Mouse (Mus musculus) MEL (cell line): ENCODE results near the gene Pml. TPM values are rescaled to one million over a fixed set of nuclear protein-coding genes. Genes with fewer than 3 reads are reported as not detected.

Source experiments
- DNase-seq: peaks from one replicate; pipeline ENCODE4 v3.0.0; 2011; ENCODE audit warnings: low read depth, low spot score
- H3K27ac ChIP-seq: 2 replicates; pipeline ENCODE4 v1.5.1; 2012; ENCODE audit warnings: low read depth, mild to moderate bottlenecking, control low read depth, low read length, moderate library complexity; ENCODE audit not compliant: control insufficient read depth
- H3K27me3 ChIP-seq, 2 experiments: fragments of 150-350 bp in 1 of 2; sonication (generic) in 1 of 2; 2 replicates each; pipeline ENCODE4 v1.6.1; 2012; ENCODE audit warnings: low read length in 2 of 2, mild to moderate bottlenecking in 2 of 2, improper control_type of control experiment in 1 of 2, moderate library complexity in 1 of 2; ENCODE audit not compliant: insufficient read depth in 2 of 2, control insufficient read depth in 1 of 2
- H3K36me3 ChIP-seq, 2 experiments: 2 replicates each; pipeline ENCODE4 v1.6.1; 2012 to 2014; ENCODE audit warnings: low read length in 2 of 2, improper control_type of control experiment in 1 of 2, inconsistent platforms in 1 of 2, mild to moderate bottlenecking in 1 of 2; ENCODE audit not compliant: insufficient read depth in 2 of 2, control insufficient read depth in 1 of 2
- H3K4me1 ChIP-seq, 2 experiments: fragments of 150-350 bp in 1 of 2; sonication (generic) in 1 of 2; 2 replicates each; pipeline ENCODE4 v1.6.1; 2012; ENCODE audit warnings: low read length in 2 of 2, improper control_type of control experiment in 1 of 2, mild to moderate bottlenecking in 1 of 2; ENCODE audit not compliant: insufficient read depth in 2 of 2, control insufficient read depth in 1 of 2
- H3K4me3 ChIP-seq, 2 experiments: fragments of 150-350 bp in 1 of 2; sonication (generic) in 1 of 2; 2 replicates each; pipeline ENCODE4 v1.5.1; 2012; ENCODE audit warnings: low read depth in 2 of 2, low read length in 2 of 2, mild to moderate bottlenecking in 2 of 2, moderate library complexity in 2 of 2, control low read depth in 1 of 2, improper control_type of control experiment in 1 of 2; ENCODE audit not compliant: control insufficient read depth in 1 of 2, insufficient read depth in 1 of 2
- H3K79me2 ChIP-seq: 2 replicates; pipeline ENCODE4 v1.6.1; 2012; ENCODE audit warnings: mild to moderate bottlenecking, low read length, moderate library complexity; ENCODE audit not compliant: control insufficient read depth, poor library complexity, insufficient read depth
- H3K9ac ChIP-seq: 2 replicates; pipeline ENCODE4 v1.6.1; 2012; ENCODE audit warnings: low read depth, mild to moderate bottlenecking, control low read depth, low read length, moderate library complexity; ENCODE audit not compliant: control insufficient read depth, poor library complexity, severe bottlenecking
- H3K9me3 ChIP-seq: fragments of 150-350 bp; sonication (generic); replicated peaks from 2 replicates; pipeline ENCODE4 v1.6.1; 2012; ENCODE audit warnings: mild to moderate bottlenecking, low read length, improper control_type of control experiment, moderate library complexity; ENCODE audit not compliant: insufficient read depth
- BHLHE40 ChIP-seq: IDR thresholded peaks from 2 replicates; pipeline ENCODE4 v1.6.1; 2012; ENCODE audit warnings: low read depth, mild to moderate bottlenecking, inconsistent platforms, low read length, improper control_type of control experiment, borderline replicate concordance
- CHD1 ChIP-seq: IDR thresholded peaks from 2 replicates; pipeline ENCODE4 v1.6.1; 2012; ENCODE audit warnings: low read depth, mild to moderate bottlenecking, inconsistent platforms, low read length, improper control_type of control experiment
- CTCF ChIP-seq, 3 experiments: IDR thresholded peaks in 2 of 3; conservative IDR thresholded peaks in 1 of 3; 2 replicates each; pipeline ENCODE4 v1.5.1; 2011 to 2012; ENCODE audit warnings: low read length in 3 of 3, low read depth in 2 of 3, mild to moderate bottlenecking in 2 of 3, improper control_type of control experiment in 1 of 3, inconsistent platforms in 1 of 3, mixed read lengths in 1 of 3, moderate library complexity in 1 of 3; ENCODE audit not compliant: control insufficient read depth in 1 of 3, insufficient read depth in 1 of 3, poor library complexity in 1 of 3, severe bottlenecking in 1 of 3
- ELF1 ChIP-seq: IDR thresholded peaks from 2 replicates; pipeline ENCODE4 v1.6.1; 2014; ENCODE audit warnings: low read depth, mild to moderate bottlenecking, inconsistent platforms, low read length, improper control_type of control experiment, moderate library complexity
- EP300 ChIP-seq, 2 experiments: IDR thresholded peaks; 2 replicates each; pipeline ENCODE4 v1.6.1; 2011; ENCODE audit warnings: improper control_type of control experiment in 2 of 2, low read length in 2 of 2, low read depth in 1 of 2, mild to moderate bottlenecking in 1 of 2
- ETS1 ChIP-seq: IDR thresholded peaks from 2 replicates; pipeline ENCODE4 v1.6.1; 2012; ENCODE audit warnings: low read depth, mild to moderate bottlenecking, inconsistent platforms, low read length, improper control_type of control experiment, moderate library complexity
- GABPA ChIP-seq: IDR thresholded peaks from 2 replicates; pipeline ENCODE4 v1.6.1; 2012; ENCODE audit warnings: low read depth, mild to moderate bottlenecking, inconsistent platforms, low read length, improper control_type of control experiment, moderate library complexity
- GATA1 ChIP-seq: IDR thresholded peaks from 2 replicates; pipeline ENCODE4 v1.6.1; 2011; ENCODE audit warnings: low read depth, low read length, improper control_type of control experiment
- JUND ChIP-seq: IDR thresholded peaks from 2 replicates; pipeline ENCODE4 v1.6.1; 2011; ENCODE audit warnings: low read depth, mild to moderate bottlenecking, improper control_type of control experiment, low read length
- MYB ChIP-seq: IDR thresholded peaks from 2 replicates; pipeline ENCODE4 v1.6.1; 2011; ENCODE audit warnings: mild to moderate bottlenecking, low read depth, low read length, improper control_type of control experiment
- MYC ChIP-seq: IDR thresholded peaks from 2 replicates; pipeline ENCODE4 v1.6.1; 2011; ENCODE audit warnings: low read depth, mild to moderate bottlenecking, low read length, improper control_type of control experiment, moderate library complexity
- NRF1 ChIP-seq: IDR thresholded peaks from 2 replicates; pipeline ENCODE4 v1.6.1; 2014; ENCODE audit warnings: low read depth, mild to moderate bottlenecking, inconsistent platforms, low read length, improper control_type of control experiment, moderate library complexity; ENCODE audit not compliant: poor library complexity, insufficient read depth, severe bottlenecking
- POLR2AphosphoS2 ChIP-seq: IDR thresholded peaks from 2 replicates; pipeline ENCODE4 v1.6.1; 2011; ENCODE audit warnings: low read length, improper control_type of control experiment
- POLR2AphosphoS5 ChIP-seq: IDR thresholded peaks from 2 replicates; pipeline ENCODE4 v1.6.1; 2012; ENCODE audit warnings: low read depth, borderline replicate concordance, mild to moderate bottlenecking, inconsistent platforms, low read length, moderate library complexity, mixed read lengths
- RAD21 ChIP-seq: IDR thresholded peaks from 2 replicates; pipeline ENCODE4 v1.6.1; 2011; ENCODE audit warnings: mild to moderate bottlenecking, low read depth, low read length, improper control_type of control experiment
- SIN3A ChIP-seq: IDR thresholded peaks from 2 replicates; pipeline ENCODE4 v1.6.1; 2012; ENCODE audit warnings: low read length, improper control_type of control experiment, inconsistent platforms
- SMC3 ChIP-seq: IDR thresholded peaks from 2 replicates; pipeline ENCODE4 v1.6.1; 2011; ENCODE audit warnings: low read depth, low read length, improper control_type of control experiment
- TAL1 ChIP-seq: IDR thresholded peaks from 2 replicates; pipeline ENCODE4 v1.6.1; 2012; ENCODE audit warnings: mild to moderate bottlenecking, inconsistent platforms, low read length, moderate library complexity, mixed read lengths
- UBTF ChIP-seq: IDR thresholded peaks from 2 replicates; pipeline ENCODE4 v1.6.1; 2012; ENCODE audit warnings: low read depth, mild to moderate bottlenecking, inconsistent platforms, low read length, improper control_type of control experiment, moderate library complexity, borderline replicate concordance; ENCODE audit not compliant: insufficient read depth
- ZC3H11A ChIP-seq: IDR thresholded peaks from 2 replicates; pipeline ENCODE4 v1.6.1; 2012; ENCODE audit warnings: low read depth, mild to moderate bottlenecking, inconsistent platforms, low read length, improper control_type of control experiment
- polyA plus RNA-seq, 2 experiments: library from polyadenylated mRNA; stranded (reverse) in 1 of 2; unstranded in 1 of 2; fragments of >175 nt in 1 of 2; fragments of >200 nt in 1 of 2; gene quantifications; 2 replicates each; pipeline versions ENCODE4 v1.2.1 to v1.2.4; 2012; ENCODE audit warnings: low replicate concordance in 2 of 2, low read depth in 1 of 2; ENCODE audit not compliant: insufficient read length in 2 of 2, insufficient read depth in 1 of 2, missing spikeins in 1 of 2
- total RNA-seq: library from RNA; depleted of rRNA; stranded (reverse); fragments of 300-350 nt; gene quantifications from 2 replicates; pipeline ENCODE4 v1.2.3, GENCODE M21; 2012

Pml gene
- total and polyA plus RNA-seq, 3 experiments = 25.2 to 56.6 TPM; not detected in 1

GRCm38 (mm10) chr9:58283431-58283830 lies 33.8 kb upstream of the Pml start:
- H3K27ac ChIP-seq = no peak overlapping the region
- DNase-seq = no peak
- H3K27me3 ChIP-seq = peaks cover under 1 to 8% of the 10 kb centered on the region in 2 experiments; a peak in 3 of 4 replicates

GRCm38 (mm10) chr9:58281597-58281996 lies 32.0 kb upstream of the Pml start:
- no peak overlapping the region for H3K27ac ChIP-seq
- peaks cover 5 to 7% of the 10 kb centered on the region in 2 experiments for H3K4me1 ChIP-seq
- no peak overlapping the region for H3K9ac ChIP-seq
- H3K27me3 ChIP-seq = peaks cover 0 to 5% of the 10 kb centered on the region in 2 experiments; a peak in 3 of 4 replicates
- TF ChIP-seq CTCF (IDR thresholded peaks at IDR 0.05 in 2 of 3, conservative IDR thresholded peaks at IDR 0.05 in 1 of 3; ENCODE audit: control insufficient read depth in 1 of 3, insufficient read depth in 1 of 3, low read depth in 2 of 3, low read length in 3 of 3, poor library complexity in 1 of 3, severe bottlenecking in 1 of 3) (peak; percentile 64 to 83 (median 75)), CHD1 (no peak), SMC3 (peak; percentile 76), GATA1 (no peak), RAD21 (peak; percentile 38)
- DNase-seq = peak; percentile 67
- no peaks in the 10 kb centered on the region for H3K79me2 ChIP-seq
- no peak overlapping the region for H3K4me3 ChIP-seq
- peaks cover 0 to 12% of the 10 kb centered on the region in 2 experiments; a peak in 2 of 4 replicates for H3K36me3 ChIP-seq
- H3K9me3 ChIP-seq = no peaks in the 10 kb centered on the region

More at GRCm38 (mm10) chr9:58283431-58283830, 33.8 kb upstream of the Pml start:
- Histone ChIP-seq H3K4me1 (peaks cover 5 to 7% of the 10 kb centered on the region in 2 experiments), H3K9me3 (no peaks in the 10 kb centered on the region), H3K9ac (no peak overlapping the region), H3K36me3 (peaks cover 0 to 12% of the 10 kb centered on the region in 2 experiments; a peak in 2 of 4 replicates), H3K79me2 (no peaks in the 10 kb centered on the region), H3K4me3 (peak overlapping the region in 1 of 2 experiments; percentile 9; a peak in 1 of 4 replicates)
- no peak for TF ChIP-seq BHLHE40
- no peak for TF ChIP-seq ELF1
- no peak for TF ChIP-seq MYB
- no peak for TF ChIP-seq CHD1
- TF ChIP-seq POLR2AphosphoS5 = no peak
- TF ChIP-seq GABPA = no peak
- TF ChIP-seq SIN3A = no peak
- TF ChIP-seq POLR2AphosphoS2 = no peak
- no peak for TF ChIP-seq MYC
- no peak for TF ChIP-seq EP300 (IDR thresholded peaks at IDR 0.05; ENCODE audit: low read depth in 1 of 2, low read length in 2 of 2)
- TF ChIP-seq TAL1 = no peak
- no peak for TF ChIP-seq GATA1
- TF ChIP-seq ZC3H11A = no peak
- no peak for TF ChIP-seq JUND
- TF ChIP-seq NRF1 = no peak
- no peak for TF ChIP-seq UBTF
- TF ChIP-seq CTCF (IDR thresholded peaks at IDR 0.05 in 2 of 3, conservative IDR thresholded peaks at IDR 0.05 in 1 of 3; ENCODE audit: control insufficient read depth in 1 of 3, insufficient read depth in 1 of 3, low read depth in 2 of 3, low read length in 3 of 3, poor library complexity in 1 of 3, severe bottlenecking in 1 of 3) = no peak
- no peak for TF ChIP-seq ETS1
